Mouse (Mus musculus) hindbrain, embryonic 16.5 days (tissue): Measurements from ENCODE around the gene Saa2. TPM values are rescaled to one million over a fixed set of nuclear protein-coding genes. Genes with fewer than 3 reads are reported as not detected.

ENCODE experiments used
- ATAC-seq: fragments of 200-750 bp; cut with Nextera tagmentation; 2 replicates; pipeline ENCODE4 v1.8.0; 2017; ENCODE audit warnings: moderate TSS enrichment, moderate library complexity
- H3K27ac ChIP-seq: fragments of 300-500 bp; sonication (generic); 2 replicates; pipeline ENCODE4 v1.5.1; 2014; ENCODE audit warnings: low read depth, mild to moderate bottlenecking, control low read depth, low read length, moderate library complexity
- H3K27me3 ChIP-seq: fragments of 300-500 bp; sonication (generic); replicated peaks from 2 replicates; pipeline ENCODE4 v1.6.1; 2014; ENCODE audit warnings: low read length; ENCODE audit not compliant: control insufficient read depth, insufficient read depth
- H3K36me3 ChIP-seq: fragments of 300-500 bp; sonication (generic); 2 replicates; pipeline ENCODE4 v1.6.1; 2014; ENCODE audit warnings: mild to moderate bottlenecking, low read length, moderate library complexity, mixed read lengths; ENCODE audit not compliant: control insufficient read depth, insufficient read depth
- H3K4me1 ChIP-seq: fragments of 300-500 bp; sonication (generic); 2 replicates; pipeline ENCODE4 v1.6.1; 2014; ENCODE audit warnings: low read depth, low read length; ENCODE audit not compliant: control insufficient read depth, insufficient read depth
- H3K4me2 ChIP-seq: fragments of 300-500 bp; sonication (generic); 2 replicates; pipeline ENCODE4 v1.6.1; 2014; ENCODE audit warnings: mild to moderate bottlenecking, low read length, control low read depth, moderate library complexity
- H3K4me3 ChIP-seq: fragments of 300-500 bp; sonication (generic); 2 replicates; pipeline ENCODE4 v1.5.1; 2014; ENCODE audit warnings: mild to moderate bottlenecking, low read length, control low read depth, moderate library complexity
- H3K9ac ChIP-seq: fragments of 300-500 bp; sonication (generic); 2 replicates; pipeline ENCODE4 v1.6.1; 2014; ENCODE audit warnings: low read depth, mild to moderate bottlenecking, control low read depth, low read length, moderate library complexity
- H3K9me3 ChIP-seq: fragments of 300-500 bp; sonication (generic); 2 replicates; pipeline ENCODE4 v1.6.1; 2014; ENCODE audit warnings: mild to moderate bottlenecking, low read length, moderate library complexity; ENCODE audit not compliant: control insufficient read depth
- WGBS: fragments of 180-500 bp; shearing (Covaris S2); extraction: QIAGEN DNeasy Blood & Tissue Kit; methylation state at CpG from one replicate; pipeline ENCODE4 v1.1.7; 2014; 5-methylcytosine and 5-hydroxymethylcytosine counted together
- polyA plus RNA-seq: library from polyadenylated mRNA; unstranded; fragments of >200 nt; fragmentation: Nextera tagmentation; extraction: Ambion mirVana; gene quantifications from 2 replicates; pipeline ENCODE4 v1.2.1, GENCODE M21; 2015

Saa2 gene
- polyA plus RNA-seq, 1 experiment from 2014 or later: 0.58 TPM

- Histone ChIP-seq H3K9ac (no peak overlapping the region), H3K27ac (no peak overlapping the region), H3K36me3 (peaks cover 20% of the 10 kb centered on the region), H3K4me1 (peaks cover 5% of the 10 kb centered on the region), H3K4me2 (no peak overlapping the region), H3K4me3 (no peak overlapping the region), H3K27me3 (no peaks in the 10 kb centered on the region), H3K9me3 (no peaks in the 10 kb centered on the region)
- no peak for ATAC-seq
- 88% methylated on average over 5 of the region's 5 CpGs for WGBS
Observed at GRCm38 (mm10) chr7:46789177-46789849, 37.7 kb downstream of the Saa2 start.

DNA sequence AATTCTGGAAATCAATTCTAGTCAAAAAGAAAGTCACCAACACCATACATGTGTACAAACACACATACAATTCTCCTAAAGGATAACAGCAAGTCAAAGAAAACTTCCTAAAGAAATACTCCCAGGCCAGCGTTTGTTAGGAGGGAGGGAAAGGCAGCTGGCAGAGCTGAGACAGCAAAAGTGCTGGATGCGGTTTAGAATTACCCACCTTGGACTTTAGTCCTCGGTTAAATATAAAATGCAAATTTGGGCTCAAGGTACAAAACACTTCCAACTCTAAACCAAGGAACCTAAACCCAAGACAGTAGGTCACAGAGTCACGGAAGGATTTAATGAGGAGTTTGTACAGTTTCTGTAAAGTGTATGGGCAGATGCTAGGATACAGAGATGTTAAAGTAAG lies 42.3 kb downstream of the Saa2 start:
- H3K9me3 ChIP-seq: no peaks in the 10 kb centered on the region
- H3K4me2 ChIP-seq: no peak overlapping the region
- no peaks in the 10 kb centered on the region for H3K27me3 ChIP-seq
- peaks cover 3% of the 10 kb centered on the region for H3K36me3 ChIP-seq
- no peak overlapping the region for H3K9ac ChIP-seq
- WGBS: 87% methylated on average over 4 of the region's 4 CpGs
- no peak for ATAC-seq
- peaks cover 24% of the 10 kb centered on the region for H3K4me1 ChIP-seq
- H3K4me3 ChIP-seq: no peak overlapping the region
- no peak overlapping the region for H3K27ac ChIP-seq

DNA sequence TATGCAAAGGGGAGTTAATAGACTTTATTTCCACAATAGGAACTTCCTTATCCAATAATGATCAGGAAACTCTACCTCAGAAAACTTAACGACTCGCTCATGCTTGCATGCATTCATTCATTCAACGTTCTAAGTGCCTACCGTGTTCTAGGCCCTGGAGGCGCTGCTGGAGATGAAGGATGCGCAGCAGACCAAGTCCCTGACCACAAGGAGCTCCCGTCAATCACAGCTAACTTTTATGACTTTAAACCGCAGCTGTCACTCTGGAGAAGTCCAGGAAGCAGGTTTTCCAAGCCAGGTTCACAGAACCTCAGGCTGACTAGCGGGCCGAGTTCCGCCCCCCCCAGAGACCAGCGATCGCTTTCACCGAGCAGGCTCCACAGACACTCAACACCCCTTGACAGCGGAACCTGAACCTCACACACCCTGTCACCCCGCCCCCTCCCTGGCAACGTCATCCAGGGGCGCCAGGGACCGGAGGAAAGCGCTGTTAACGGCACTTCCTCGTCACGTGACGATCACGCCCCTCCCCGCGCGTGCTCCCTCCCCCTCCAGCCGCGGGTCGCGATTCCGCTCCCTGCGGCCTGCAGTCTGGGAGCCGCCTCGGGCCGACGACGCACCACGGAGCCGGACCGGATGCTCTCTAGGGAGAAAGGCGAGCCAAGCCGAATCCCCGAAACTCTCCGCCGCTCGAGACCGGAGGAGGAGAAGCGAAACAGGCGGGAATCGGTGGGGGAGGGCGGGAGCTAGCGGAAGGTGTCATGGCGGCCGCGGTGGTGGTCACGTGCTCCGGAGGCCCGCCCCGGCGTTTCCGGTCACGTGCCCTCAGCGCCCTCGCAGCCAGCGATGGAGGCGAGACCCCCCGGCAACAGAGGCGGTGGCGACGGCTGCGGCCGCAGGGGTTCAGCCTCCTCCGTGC lies 44.0 kb downstream of the Saa2 start, which contains the start of the genes Hps5 and Gtf2h1:
TSS of gene Hps5 (minus strand) at position 778 of the 919 bp plus-strand sequence.
TSS of gene Gtf2h1 (plus strand) at position 817 of the 919 bp plus-strand sequence.
- peak; percentile 97 for ATAC-seq
- peak within 1 kb of the TSS; percentile 98 for H3K4me3 ChIP-seq
- peaks cover 24% of the 10 kb centered on the region for H3K4me1 ChIP-seq
- H3K27ac ChIP-seq: peak within 1 kb of the TSS; percentile 94
- no peaks in the 10 kb centered on the region for H3K9me3 ChIP-seq
- H3K9ac ChIP-seq: peak within 1 kb of the TSS; percentile 97
- no peaks in the 10 kb centered on the region for H3K27me3 ChIP-seq
- H3K36me3 ChIP-seq: peaks cover under 1% of the 10 kb centered on the region; the same call in 1 of the 2 replicates
- H3K4me2 ChIP-seq: peak within 1 kb of the TSS; percentile 97
- under 1% methylated on average over 72 of the region's 75 CpGs for WGBS

DNA sequence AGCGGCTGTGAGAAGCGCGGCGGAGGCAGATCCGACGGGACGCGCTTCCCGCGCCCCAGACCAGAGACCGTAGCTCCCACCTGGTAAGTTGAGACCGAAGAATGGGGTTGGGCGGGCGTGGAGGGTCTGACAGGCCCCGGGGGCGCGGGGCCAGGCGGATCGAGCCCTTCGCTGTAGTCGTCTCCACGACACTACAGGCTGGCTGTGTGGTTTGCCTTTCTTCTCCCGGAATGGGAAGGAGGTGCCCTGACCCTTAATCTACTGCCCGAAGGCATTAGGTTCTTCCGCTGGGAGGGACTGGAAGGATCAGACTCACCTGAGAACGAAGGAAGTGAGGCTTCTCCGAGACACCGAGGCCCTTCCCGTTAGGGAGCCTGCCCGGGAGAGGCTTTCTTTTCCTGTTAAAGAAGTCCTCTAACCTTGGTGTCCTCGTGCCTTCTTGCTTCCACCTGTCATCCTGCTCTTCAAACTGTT lies 44.7 kb downstream of the Saa2 start:
- peak overlapping the region; percentile 94 for H3K27ac ChIP-seq
- ATAC-seq: no peak; the same call in none of the 2 replicates
- peaks cover 24% of the 10 kb centered on the region for H3K4me1 ChIP-seq
- WGBS: 0% methylated on average over 25 of the region's 31 CpGs
- peaks cover 3% of the 10 kb centered on the region; the same call in 1 of the 2 replicates for H3K36me3 ChIP-seq
- peak overlapping the region; percentile 97 for H3K9ac ChIP-seq
- peak overlapping the region; percentile 98 for H3K4me3 ChIP-seq
- H3K27me3 ChIP-seq: no peaks in the 10 kb centered on the region
- H3K4me2 ChIP-seq: peak overlapping the region; percentile 97
- no peaks in the 10 kb centered on the region for H3K9me3 ChIP-seq

- no peaks in the 10 kb centered on the region for H3K27me3 ChIP-seq
Observed at GRCm38 (mm10) chr7:46796779-46797178, 45.2 kb downstream of the Saa2 start.

More at GRCm38 (mm10) chr7:46796779-46797178, 45.2 kb downstream of the Saa2 start:
- H3K9ac ChIP-seq: peak overlapping the region; percentile 97
- H3K9me3 ChIP-seq: no peaks in the 10 kb centered on the region
- no peak for ATAC-seq
- peak overlapping the region; percentile 98 for H3K4me3 ChIP-seq
- 58% methylated on average over 6 of the region's 6 CpGs for WGBS
- peaks cover 6% of the 10 kb centered on the region; the same call in 1 of the 2 replicates for H3K36me3 ChIP-seq
- H3K4me2 ChIP-seq: peak overlapping the region; percentile 97
- H3K27ac ChIP-seq: no peak overlapping the region
- peaks cover 24% of the 10 kb centered on the region for H3K4me1 ChIP-seq

Other genes with a start within 250 kb of the Saa2 start
- 42.2 and 50.6 TPM in 2 replicates for gene Sergef, start 112.0 kb upstream of the Saa2 start, polyA plus RNA-seq
- 0.61 and 1.2 TPM in 2 replicates for gene Tph1, start 79.3 kb upstream of the Saa2 start, polyA plus RNA-seq
- gene Saal1, start 41.1 kb upstream of the Saa2 start, polyA plus RNA-seq: 14.1 and 16.2 TPM in 2 replicates
- gene Saa3, start 36.1 kb upstream of the Saa2 start, polyA plus RNA-seq: 0.19 and 0.20 TPM in 2 replicates
- gene Saa4, start 19.2 kb upstream of the Saa2 start, polyA plus RNA-seq: not detected in 2 replicates
- gene Saa1, start 8.8 kb upstream of the Saa2 start, polyA plus RNA-seq: 0.27 and 0.56 TPM in 2 replicates
- gene Hps5, start 44.3 kb downstream of the Saa2 start, polyA plus RNA-seq: 9.7 and 12.6 TPM in 2 replicates
- gene Gtf2h1, start 44.3 kb downstream of the Saa2 start, polyA plus RNA-seq: 41.0 and 41.2 TPM in 2 replicates
- 894 and 950 TPM in 2 replicates for gene Ldha, start 89.7 kb downstream of the Saa2 start, polyA plus RNA-seq
- gene Ldhc, start 109.4 kb downstream of the Saa2 start, polyA plus RNA-seq: 0.25 and 0.55 TPM in 2 replicates
- 311 and 323 TPM in 2 replicates for gene Tsg101, start 168.2 kb downstream of the Saa2 start, polyA plus RNA-seq
- 4.7 and 5.0 TPM in 2 replicates for gene Uevld, start 206.7 kb downstream of the Saa2 start, polyA plus RNA-seq
- gene Gm9999, start 231.8 kb downstream of the Saa2 start, polyA plus RNA-seq: not detected in 2 replicates